Mouse (Mus musculus): ENCODE measurements at regions not wholly inside any gene's neighbourhood (a gene's known extent, or its start where the extent isn't known, plus 50 kb on each side); places are given as distances from the start of the nearest gene placed in this dataset.
"Not testable (repeated sequence)": the region's sequence is repeated elsewhere in the genome, so short reads cannot be mapped to it uniquely, and the experiment has no call there.

- not testable (repeated sequence) for DNase-seq
These were observed 95.1 kb downstream of the Stard3nl start for GRCm38 (mm10) chr13:19300320-19301011.

DNA sequence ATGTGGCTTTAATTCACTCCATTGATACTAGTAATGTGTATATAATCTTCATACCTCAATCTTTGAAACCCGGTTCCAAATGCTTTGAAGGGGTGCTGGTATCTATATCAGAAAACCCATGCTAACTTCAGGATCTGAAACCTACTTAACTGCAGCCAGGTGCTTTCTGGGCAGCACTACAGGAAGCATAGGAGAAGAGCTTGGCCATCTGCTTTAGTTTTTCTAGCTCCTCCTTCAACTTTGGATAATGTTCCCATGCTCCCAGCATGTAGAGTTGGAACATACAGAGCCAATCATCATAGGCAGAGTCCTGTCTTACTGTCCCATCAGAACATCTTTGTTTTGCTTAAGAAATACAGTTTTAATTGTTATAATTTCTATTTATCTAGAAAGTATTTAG is 99.3 kb downstream of the Stard3nl start:
- no peak for DNase-seq

GRCm38 (mm10) chr13:19293041-19293440 is 102.6 kb downstream of the Stard3nl start:
- no peak for DNase-seq

DNA sequence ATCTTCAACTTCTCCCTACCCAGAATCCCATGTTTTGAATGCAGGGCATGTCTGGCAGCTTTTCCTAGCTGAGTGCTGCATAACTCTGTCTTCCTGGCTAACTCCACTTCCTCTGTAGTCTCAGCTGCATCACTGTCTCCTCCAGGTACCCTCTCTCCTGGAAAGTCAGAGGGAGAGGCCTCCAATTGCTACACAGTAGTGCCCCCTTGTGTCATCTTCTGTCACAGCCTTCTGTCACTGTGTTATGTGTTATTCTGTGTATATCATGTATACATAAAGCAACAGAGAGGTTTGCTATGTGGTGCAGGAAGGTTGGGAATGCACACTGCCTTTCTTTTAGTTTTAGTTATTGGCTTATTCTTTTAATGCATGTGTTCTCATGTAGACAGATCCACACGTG is 112.4 kb downstream of the Stard3nl start:
- no peak for DNase-seq

DNA sequence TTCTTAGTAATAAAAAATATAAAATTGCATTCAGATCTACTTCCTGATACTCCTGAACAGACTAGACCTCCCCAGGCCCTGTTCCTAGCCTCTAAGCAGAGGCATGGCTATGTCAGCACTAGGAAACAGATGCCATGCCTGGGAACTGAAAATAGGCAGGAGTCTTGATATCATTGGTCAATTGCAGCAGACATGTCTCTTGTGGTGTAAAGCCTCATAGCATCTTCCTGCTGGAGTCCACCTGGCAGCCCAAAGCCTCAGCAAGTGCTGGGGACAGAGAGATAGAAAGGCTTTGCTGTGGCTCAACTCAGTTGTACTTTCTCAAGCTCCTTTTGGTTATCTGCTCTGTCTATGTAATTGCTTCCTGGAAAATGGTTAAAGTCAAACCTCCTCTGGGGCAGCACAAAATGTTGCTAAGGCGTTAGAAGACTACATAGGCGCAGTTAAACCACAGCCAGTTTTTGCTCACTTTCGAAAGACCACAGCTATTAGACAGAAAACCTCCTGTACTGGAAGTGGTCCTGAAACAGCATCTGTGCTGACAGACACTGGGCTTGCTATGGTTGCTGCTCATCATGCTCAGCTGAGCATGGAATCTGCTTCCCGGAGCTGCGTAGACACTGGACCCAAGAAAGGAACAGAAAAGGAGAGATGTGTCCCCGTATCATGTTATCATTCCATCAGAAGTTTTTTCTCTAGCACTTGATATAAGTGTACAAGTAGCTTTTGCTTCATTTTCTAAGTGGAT is 122.9 kb downstream of the Stard3nl start:
- DNase-seq, result not testable (repeated sequence)

- not testable (repeated sequence) for DNase-seq
These were observed 130.6 kb downstream of the Stard3nl start for GRCm38 (mm10) chr13:19264996-19265395.

DNA sequence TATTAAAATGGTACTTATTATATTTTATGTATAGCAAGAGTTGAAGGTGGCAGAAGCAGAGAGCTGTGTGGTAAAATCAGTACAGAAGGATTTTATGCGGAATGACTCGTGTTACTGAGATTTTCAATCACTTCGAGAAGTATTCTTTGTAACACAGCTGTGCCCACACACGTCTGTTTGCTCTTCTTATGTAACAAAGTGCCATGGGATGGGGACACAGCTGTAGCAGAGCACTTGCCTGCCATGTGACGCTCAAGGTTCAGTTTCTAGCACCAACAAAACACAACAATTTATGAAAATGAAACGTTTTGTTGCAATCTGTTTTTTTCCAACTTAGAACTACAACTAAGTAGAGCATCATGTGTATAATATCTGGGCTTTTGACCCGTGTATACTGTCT is 149.0 kb downstream of the Stard3nl start:
- DNase-seq, result not testable (repeated sequence)

- not testable (repeated sequence) for DNase-seq
These were observed 153.0 kb downstream of the Stard3nl start for GRCm38 (mm10) chr13:19242580-19242979.

DNA sequence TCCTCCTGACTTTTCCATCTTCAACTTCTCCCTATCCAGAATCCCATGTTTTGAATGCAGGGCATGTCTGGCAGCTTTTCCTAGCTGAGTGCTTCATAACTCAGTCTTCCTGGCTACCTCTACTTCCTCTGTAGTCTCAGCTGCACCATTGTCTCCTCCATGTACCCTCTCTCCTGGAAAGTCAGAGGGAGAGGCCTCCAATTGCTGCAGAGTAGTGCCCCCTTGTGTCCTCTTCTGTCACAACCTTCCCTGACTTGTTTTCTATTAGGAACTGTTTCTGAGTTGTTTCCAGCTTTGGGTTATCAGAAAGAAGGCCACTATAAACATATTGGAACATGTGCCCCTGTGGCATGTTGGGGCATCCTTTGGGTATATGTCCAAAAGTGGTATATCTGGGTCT is 159.3 kb downstream of the Stard3nl start:
- peak; percentile 22 for DNase-seq

DNA sequence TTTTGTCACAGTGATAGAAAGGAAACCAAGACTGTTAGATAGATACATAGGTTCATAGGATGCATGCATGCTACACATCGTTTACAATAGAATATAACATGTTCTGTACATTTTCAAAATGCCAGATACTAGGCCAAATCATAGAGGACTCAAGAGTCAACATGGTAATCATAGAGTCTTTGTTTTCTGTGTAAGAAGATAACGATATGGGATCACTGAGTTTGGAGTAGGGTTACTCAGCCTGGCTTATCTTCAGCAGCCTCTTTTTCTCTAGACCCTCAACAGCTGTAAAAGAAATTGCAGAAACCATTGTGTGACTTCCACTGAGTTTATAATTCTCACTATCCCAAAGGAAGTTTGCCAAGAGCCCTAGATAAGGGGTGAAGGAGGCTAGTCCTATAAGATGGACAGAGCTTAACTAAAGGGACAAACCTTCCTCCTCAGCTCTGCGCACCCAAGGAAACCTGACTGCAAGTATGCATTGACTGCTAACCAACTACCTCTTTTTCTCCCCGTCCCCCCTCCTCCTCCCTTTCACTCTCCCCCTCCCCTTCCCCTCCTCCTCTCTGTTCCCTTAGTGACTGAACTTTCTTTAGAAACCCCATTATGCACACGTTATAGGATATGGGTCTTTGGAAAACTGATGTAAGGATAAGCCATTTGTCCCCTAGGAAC is 160.8 kb downstream of the Stard3nl start:
- no peak for DNase-seq

DNA sequence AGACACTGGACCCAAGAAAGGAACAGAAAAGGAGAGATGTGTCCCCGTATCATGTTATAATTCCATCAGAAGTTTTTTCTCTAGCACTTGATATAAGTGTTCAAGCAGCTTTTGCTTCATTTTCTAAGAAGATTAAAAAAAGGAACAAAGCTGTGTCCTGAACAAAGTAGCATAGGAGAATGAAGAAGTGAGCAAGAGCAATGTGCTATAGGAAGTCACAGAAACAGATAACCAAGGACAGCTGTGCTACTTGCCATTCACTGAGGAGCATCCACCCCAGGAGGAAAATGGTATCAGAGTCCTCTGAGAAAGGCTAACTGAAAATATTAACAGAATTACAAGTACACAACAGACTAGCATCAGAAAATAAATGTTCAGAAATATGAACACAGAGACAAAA is 175.6 kb downstream of the Stard3nl start:
- DNase-seq, result not testable (repeated sequence)

GRCm38 (mm10) chr13:19219383-19219991 is 176.1 kb downstream of the Stard3nl start:
- DNase-seq, result not testable (repeated sequence)

DNA sequence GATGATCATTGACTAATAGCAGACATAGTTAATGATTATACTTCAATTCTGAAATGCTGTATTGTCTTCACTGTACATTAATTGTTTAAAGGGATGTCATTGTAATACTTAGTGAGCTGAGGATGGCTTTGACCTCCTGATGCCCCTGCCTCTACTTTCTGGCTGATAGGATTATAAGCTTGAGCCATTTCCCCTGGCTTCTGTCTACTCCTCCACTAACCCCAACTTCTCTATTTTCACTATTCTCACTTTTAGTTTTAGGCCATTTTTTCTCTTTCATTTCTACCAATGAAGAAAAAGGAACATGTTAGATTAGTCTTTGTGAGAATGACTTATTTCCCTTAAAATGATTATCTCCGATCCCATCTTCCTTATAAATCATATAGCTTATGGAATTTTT is 190.9 kb downstream of the Stard3nl start:
- DNase-seq, result no peak

GRCm38 (mm10) chr13:19202320-19202719 is 193.3 kb downstream of the Stard3nl start:
- not testable (repeated sequence) for DNase-seq

Measured in kidney, postnatal 10 days (tissue).